Mouse (Mus musculus) MEL (cell line): ENCODE measurements around the gene Gm10277.

Experiments used
- CTCF ChIP-seq, 3 experiments: IDR thresholded peaks in 2 of 3; conservative IDR thresholded peaks in 1 of 3; 2 replicates each; pipeline ENCODE4 v1.5.1; 2011 to 2012; ENCODE audit warnings: low read length in 3 of 3, low read depth in 2 of 3, mild to moderate bottlenecking in 2 of 3, improper control_type of control experiment in 1 of 3, inconsistent platforms in 1 of 3, mixed read lengths in 1 of 3, moderate library complexity in 1 of 3; ENCODE audit not compliant: control insufficient read depth in 1 of 3, insufficient read depth in 1 of 3, poor library complexity in 1 of 3, severe bottlenecking in 1 of 3
- ELF1 ChIP-seq: IDR thresholded peaks from 2 replicates; pipeline ENCODE4 v1.6.1; 2014; ENCODE audit warnings: low read depth, mild to moderate bottlenecking, inconsistent platforms, low read length, improper control_type of control experiment, moderate library complexity
- EP300 ChIP-seq, 2 experiments: IDR thresholded peaks; 2 replicates each; pipeline ENCODE4 v1.6.1; 2011; ENCODE audit warnings: improper control_type of control experiment in 2 of 2, low read length in 2 of 2, low read depth in 1 of 2, mild to moderate bottlenecking in 1 of 2
- MAFK ChIP-seq: IDR thresholded peaks from 2 replicates; pipeline ENCODE4 v1.6.1; 2011; ENCODE audit warnings: low read depth, mild to moderate bottlenecking, low read length, improper control_type of control experiment, borderline replicate concordance
- MAZ ChIP-seq: IDR thresholded peaks from 2 replicates; pipeline ENCODE4 v1.6.1; 2012; ENCODE audit warnings: low read depth, mild to moderate bottlenecking, inconsistent platforms, low read length, improper control_type of control experiment
- MEF2A ChIP-seq: IDR thresholded peaks from 2 replicates; pipeline ENCODE4 v1.6.1; 2014; ENCODE audit warnings: low read depth, mild to moderate bottlenecking, inconsistent platforms, low read length, improper control_type of control experiment; ENCODE audit not compliant: poor library complexity, insufficient replicate concordance, severe bottlenecking; ENCODE audit errors: extremely low read depth
- MXI1 ChIP-seq: IDR thresholded peaks from 2 replicates; pipeline ENCODE4 v1.6.1; 2011; ENCODE audit warnings: mild to moderate bottlenecking, low read depth, low read length, improper control_type of control experiment
- POLR2A ChIP-seq, 2 experiments: IDR thresholded peaks; 2 replicates each; pipeline ENCODE4 v1.6.1; 2011 to 2012; ENCODE audit warnings: low read length in 2 of 2, mild to moderate bottlenecking in 2 of 2, control low read depth in 1 of 2, improper control_type of control experiment in 1 of 2, low read depth in 1 of 2, moderate library complexity in 1 of 2; ENCODE audit not compliant: control insufficient read depth in 1 of 2, insufficient read depth in 1 of 2, poor library complexity in 1 of 2
- POLR2AphosphoS5 ChIP-seq: IDR thresholded peaks from 2 replicates; pipeline ENCODE4 v1.6.1; 2012; ENCODE audit warnings: low read depth, borderline replicate concordance, mild to moderate bottlenecking, inconsistent platforms, low read length, moderate library complexity, mixed read lengths
- TBP ChIP-seq: IDR thresholded peaks from 2 replicates; pipeline ENCODE4 v1.8.0; 2011; ENCODE audit warnings: low read depth, low read length, improper control_type of control experiment
- USF1 ChIP-seq: IDR thresholded peaks from 2 replicates; pipeline ENCODE4 v1.6.1; 2014; ENCODE audit warnings: low read depth, mild to moderate bottlenecking, inconsistent platforms, low read length, improper control_type of control experiment, moderate library complexity
- USF2 ChIP-seq, 2 experiments: IDR thresholded peaks; 2 replicates each; pipeline ENCODE4 v1.6.1; 2011 to 2012; ENCODE audit warnings: improper control_type of control experiment in 2 of 2, low read length in 2 of 2, borderline replicate concordance in 1 of 2, inconsistent platforms in 1 of 2, low read depth in 1 of 2, mild to moderate bottlenecking in 1 of 2; ENCODE audit not compliant: insufficient read depth in 1 of 2
- ZKSCAN1 ChIP-seq: IDR thresholded peaks from 2 replicates; pipeline ENCODE4 v1.6.1; 2012; ENCODE audit warnings: low read depth, mild to moderate bottlenecking, inconsistent platforms, low read length, improper control_type of control experiment, moderate library complexity

GRCm38 (mm10) chr11:77753469-77753868 is 34.1 kb downstream of the Gm10277 start:
- no peak for TF ChIP-seq CTCF (IDR thresholded peaks at IDR 0.05 in 2 of 3, conservative IDR thresholded peaks at IDR 0.05 in 1 of 3; ENCODE audit: control insufficient read depth in 1 of 3, insufficient read depth in 1 of 3, low read depth in 2 of 3, low read length in 3 of 3, poor library complexity in 1 of 3, severe bottlenecking in 1 of 3)
- TF ChIP-seq EP300 (IDR thresholded peaks at IDR 0.05; ENCODE audit: low read depth in 1 of 2, low read length in 2 of 2) = no peak
- TF ChIP-seq MAZ = no peak
- TF ChIP-seq MXI1 = no peak
- TF ChIP-seq USF1 = no peak
- no peak for TF ChIP-seq MEF2A
- no peak for TF ChIP-seq POLR2AphosphoS5
- TF ChIP-seq POLR2A (IDR thresholded peaks at IDR 0.05; ENCODE audit: control insufficient read depth in 1 of 2, insufficient read depth in 1 of 2, low read depth in 1 of 2, low read length in 2 of 2, poor library complexity in 1 of 2) = no peak
- no peak for TF ChIP-seq TBP
- TF ChIP-seq MAFK = no peak
- no peak for TF ChIP-seq ELF1
- TF ChIP-seq USF2 (IDR thresholded peaks at IDR 0.05; ENCODE audit: borderline replicate concordance in 1 of 2, insufficient read depth in 1 of 2, low read depth in 1 of 2, low read length in 2 of 2) = no peak
- no peak for TF ChIP-seq ZKSCAN1
